Comparison of ENCODE assay signal across 16 mouse cellular contexts in the genomic region with DNA sequence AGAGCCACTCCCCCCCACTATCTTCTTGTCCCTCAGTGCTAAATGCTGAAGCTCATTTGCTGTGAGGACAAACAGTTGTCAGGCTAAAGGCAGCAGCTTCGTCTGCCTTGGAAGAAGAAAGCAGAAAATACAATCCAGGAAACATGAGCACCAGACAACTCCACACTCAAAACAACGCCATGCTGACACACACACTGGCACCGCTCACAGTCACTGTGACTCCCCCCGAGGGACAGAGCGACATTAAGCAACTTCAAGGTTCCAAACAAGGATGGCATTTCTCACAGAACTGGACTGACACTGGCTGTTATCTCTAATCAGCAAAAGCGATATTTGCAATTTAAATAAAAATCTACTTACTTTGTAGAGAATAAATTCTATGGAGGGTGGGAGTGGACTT.
"Had no signal": no experiment of that assay in that cellular context is flagged by ENCODE, and none has a peak within 500 bp of the region (broad histone marks: within the 10 kb centered on the region; RNA-seq: fewer than 3 reads in every experiment).

No protein-coding gene starts in this region.

- H3K4me3 ChIP-seq: layer of hippocampus, adult 2 months; limb, embryonic 10.5 days; limb, embryonic 13.5 days; liver, embryonic 13.5 days; midbrain, embryonic 13.5 days; stomach, embryonic 15.5 days had no signal

- DNase-seq: kidney, adult 18-20 months; kidney, adult 9 months; kidney, postnatal 25 days; layer of hippocampus, adult 9-11 months; liver; liver, embryonic 13.5 days; lung, adult 2 months; right cerebral cortex, postnatal 25 days; spleen, adult 18-20 months; thymus, postnatal 25 days had no signal

- H3K27ac ChIP-seq: layer of hippocampus, adult 2 months; limb, embryonic 10.5 days; limb, embryonic 13.5 days; liver, embryonic 13.5 days; macrophage; midbrain, embryonic 13.5 days; stomach, embryonic 15.5 days had no signal

- H3K4me2 ChIP-seq: limb, embryonic 13.5 days; liver, embryonic 13.5 days; midbrain, embryonic 13.5 days; stomach, embryonic 15.5 days had no signal

- H3K9ac ChIP-seq: limb, embryonic 13.5 days; liver, embryonic 13.5 days; midbrain, embryonic 13.5 days; stomach, embryonic 15.5 days had no signal

- H3K36me3 ChIP-seq: liver, embryonic 13.5 days had no signal

- ATAC-seq: midbrain, embryonic 13.5 days had no signal

- H3K9me3 ChIP-seq: limb, embryonic 10.5 days; liver, embryonic 13.5 days; stomach, embryonic 15.5 days had no signal

- H3K4me1 ChIP-seq: limb, embryonic 10.5 days; limb, embryonic 13.5 days; liver, embryonic 13.5 days; midbrain, embryonic 13.5 days; stomach, embryonic 15.5 days had no signal

- H3K27me3 ChIP-seq: limb, embryonic 13.5 days; liver, embryonic 13.5 days; midbrain, embryonic 13.5 days; stomach, embryonic 15.5 days had no signal
